Comparison of ENCODE assay signal across 35 mouse cellular contexts in the genomic region with DNA sequence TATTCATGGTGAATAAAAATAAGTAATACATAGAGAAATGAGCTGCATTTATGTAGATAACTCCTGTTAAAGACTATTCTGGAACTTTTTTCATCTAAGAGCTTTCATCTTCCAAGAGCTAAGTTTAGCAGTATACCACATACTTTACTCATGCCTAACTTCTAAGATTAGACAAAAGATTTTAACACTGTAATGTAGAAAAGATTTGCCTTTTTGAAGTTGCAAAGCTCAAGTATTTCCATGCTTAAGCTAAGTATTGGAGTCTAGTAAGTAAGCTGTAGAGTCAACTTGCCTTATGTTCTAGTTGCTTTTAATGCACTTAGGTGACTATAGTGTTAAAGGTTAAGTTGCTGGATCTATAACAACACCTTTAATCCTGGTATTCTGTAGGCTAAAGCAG.
"Had no signal": no experiment of that assay in that cellular context is flagged by ENCODE, and none has a peak within 500 bp of the region (broad histone marks: within the 10 kb centered on the region; RNA-seq: fewer than 3 reads in every experiment).

No protein-coding gene starts in this region.

- H3K4me3 ChIP-seq: heart, embryonic 12.5 days; heart, embryonic 13.5 days; heart, embryonic 15.5 days; hindbrain, embryonic 10.5 days; hindbrain, embryonic 12.5 days; hindbrain, embryonic 13.5 days; hindbrain, embryonic 15.5 days; intestine, embryonic 15.5 days; kidney, embryonic 15.5 days; layer of hippocampus, adult 2 months; left cerebral cortex, adult 2 months had no signal

- H3K9me3 ChIP-seq: heart, embryonic 12.5 days; heart, embryonic 13.5 days; heart, embryonic 15.5 days; hindbrain, embryonic 10.5 days; hindbrain, embryonic 12.5 days; hindbrain, embryonic 13.5 days; hindbrain, embryonic 15.5 days; intestine, embryonic 15.5 days; kidney, embryonic 15.5 days had no signal

- H3K4me2 ChIP-seq: heart, embryonic 11.5 days; heart, embryonic 12.5 days; heart, embryonic 13.5 days; heart, embryonic 15.5 days; hindbrain, embryonic 12.5 days; hindbrain, embryonic 13.5 days; hindbrain, embryonic 14.5 days; hindbrain, embryonic 15.5 days; intestine, embryonic 15.5 days; kidney, embryonic 15.5 days had no signal

- H3K9ac ChIP-seq: heart, embryonic 12.5 days; heart, embryonic 13.5 days; heart, embryonic 15.5 days; hindbrain, embryonic 12.5 days; hindbrain, embryonic 13.5 days; hindbrain, embryonic 14.5 days; hindbrain, embryonic 15.5 days; intestine, embryonic 15.5 days; kidney, embryonic 15.5 days had no signal

- DNase-seq: heart, postnatal 10 days; heart, postnatal 14 days; heart, postnatal 36 days; heart, postnatal 4 days; kidney, adult 11 months; kidney, adult 18-20 months; kidney, adult 2 months; kidney, adult 8-10 months; kidney, adult 9 months; kidney, postnatal 10 days; kidney, postnatal 14 days; kidney, postnatal 25 days; kidney, postnatal 36 days; kidney, postnatal 4 days; layer of hippocampus, adult 9-11 months; layer of hippocampus, postnatal 36 days had no signal

- ATAC-seq: hindbrain, embryonic 16.5 days; hindbrain, postnatal 0 days; inflammation-experienced regulatory T-cells, adult 6 months; intestine, embryonic 15.5 days; intestine, embryonic 16.5 days; intestine, postnatal 0 days had no signal

- H3K4me1 ChIP-seq: heart, embryonic 12.5 days; heart, embryonic 15.5 days; hindbrain, embryonic 10.5 days; hindbrain, embryonic 12.5 days; hindbrain, embryonic 13.5 days; hindbrain, embryonic 15.5 days; intestine, embryonic 15.5 days; kidney, embryonic 15.5 days had no signal

- H3K27me3 ChIP-seq: heart, embryonic 12.5 days; heart, embryonic 13.5 days; heart, embryonic 15.5 days; hindbrain, embryonic 12.5 days; hindbrain, embryonic 13.5 days; hindbrain, embryonic 15.5 days; intestine, embryonic 15.5 days; kidney, embryonic 15.5 days had no signal

- H3K27ac ChIP-seq: heart, embryonic 13.5 days; heart, embryonic 15.5 days; hindbrain, embryonic 10.5 days; hindbrain, embryonic 12.5 days; hindbrain, embryonic 13.5 days; hindbrain, embryonic 14.5 days; hindbrain, embryonic 15.5 days; hindbrain, postnatal 0 days; intestine, embryonic 15.5 days; kidney, embryonic 15.5 days; kidney, postnatal 0 days; layer of hippocampus, adult 2 months; left cerebral cortex, adult 2 months had no signal
